Mouse (Mus musculus): ENCODE data around the gene Cyp2t4. TPM values are rescaled to one million over a fixed set of nuclear protein-coding genes. Genes with fewer than 3 reads are reported as not detected.

Gene Cyp2t4
- not detected in 2 replicates for total RNA-seq (2014; rRNA removed)
- not detected in 2 replicates for polyA plus RNA-seq (2012; rRNA removed)

DNA sequence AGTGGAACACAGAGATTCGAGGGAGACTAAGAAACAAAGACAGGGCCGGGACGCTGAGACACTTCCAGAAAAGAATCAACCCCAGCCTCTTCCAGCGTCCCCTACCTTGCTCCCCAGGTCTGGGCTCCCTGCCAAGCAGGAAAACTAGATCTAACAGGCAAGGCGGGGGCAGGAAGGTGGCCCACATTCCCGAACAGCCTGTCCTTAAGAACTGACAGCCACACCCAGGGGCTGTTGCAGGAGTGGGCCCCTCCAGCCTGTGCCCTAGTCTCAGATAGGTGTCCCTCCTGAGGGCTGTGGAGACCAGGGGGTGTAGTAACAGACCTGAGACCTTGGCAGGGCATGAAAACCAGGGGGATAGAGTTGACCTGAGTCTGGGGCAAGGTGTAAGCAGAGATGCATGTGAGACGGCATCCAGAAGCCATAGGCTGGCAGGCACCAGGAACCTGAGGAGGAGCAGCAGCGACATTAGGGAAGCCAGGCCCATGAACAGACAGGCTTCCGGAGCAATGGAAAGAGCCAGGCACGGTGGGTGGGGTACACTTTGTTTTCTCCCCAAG, at the start of gene Cyp2t4:
Cyp2t4 (plus strand) TSS at position 510 of the 560 bp plus-strand sequence.
- H3K4me3 ChIP-seq (ENCODE audit: insufficient read depth, low read depth, low read length): no peak within 1 kb of the TSS
- no peaks in the 10 kb centered on the region for H3K4me1 ChIP-seq (ENCODE audit: control insufficient read depth, insufficient read depth, low read length)
- DNase-seq (ENCODE audit: extremely low read depth, low read depth, low spot score): no peak
- WGBS: 69% methylated on average over 10 of the region's 10 CpGs
- H3K79me2 ChIP-seq (ENCODE audit: control insufficient read depth, insufficient read depth, low read length): no peaks in the 10 kb centered on the region
- no peaks in the 10 kb centered on the region for H3K27me3 ChIP-seq (ENCODE audit: control insufficient read depth, insufficient read depth, low read length)
- no peak within 1 kb of the TSS for H3K27ac ChIP-seq (replicated peaks; ENCODE audit: insufficient read depth, low read depth, low read length)
- H3K36me3 ChIP-seq (ENCODE audit: control insufficient read depth, insufficient read depth, low read length): peaks cover 3% of the 10 kb centered on the region; the same call in 1 of the 2 replicates
- no peak within 1 kb of the TSS for H3K9ac ChIP-seq (ENCODE audit: low read depth, low read length)
- TF ChIP-seq POLR2A (IDR thresholded peaks at IDR 0.05; ENCODE audit: extremely low read depth, insufficient read depth, low read length) (no peak), CTCF (IDR thresholded peaks at IDR 0.05; ENCODE audit: low read depth, low read length) (no peak)

GRCm38 (mm10) chr7:27104882-27105281, 48.6 kb upstream of the Cyp2t4 start:
- H3K36me3 ChIP-seq (ENCODE audit: control insufficient read depth, insufficient read depth, low read length): no peaks in the 10 kb centered on the region
- no peak overlapping the region for H3K27ac ChIP-seq (replicated peaks; ENCODE audit: insufficient read depth, low read depth, low read length)
- TF ChIP-seq POLR2A (IDR thresholded peaks at IDR 0.05; ENCODE audit: extremely low read depth, insufficient read depth, low read length) (no peak), CTCF (IDR thresholded peaks at IDR 0.05; ENCODE audit: low read depth, low read length) (no peak)
- no peaks in the 10 kb centered on the region for H3K4me1 ChIP-seq (ENCODE audit: control insufficient read depth, insufficient read depth, low read length)
- no peak overlapping the region for H3K9ac ChIP-seq (ENCODE audit: low read depth, low read length)
- no peaks in the 10 kb centered on the region for H3K27me3 ChIP-seq (ENCODE audit: control insufficient read depth, insufficient read depth, low read length)
- DNase-seq (ENCODE audit: extremely low read depth, low read depth, low spot score): no peak
- WGBS: 82% methylated on average over 5 of the region's 5 CpGs
- no peak overlapping the region for H3K4me3 ChIP-seq (ENCODE audit: insufficient read depth, low read depth, low read length)
- no peaks in the 10 kb centered on the region for H3K79me2 ChIP-seq (ENCODE audit: control insufficient read depth, insufficient read depth, low read length)

DNA sequence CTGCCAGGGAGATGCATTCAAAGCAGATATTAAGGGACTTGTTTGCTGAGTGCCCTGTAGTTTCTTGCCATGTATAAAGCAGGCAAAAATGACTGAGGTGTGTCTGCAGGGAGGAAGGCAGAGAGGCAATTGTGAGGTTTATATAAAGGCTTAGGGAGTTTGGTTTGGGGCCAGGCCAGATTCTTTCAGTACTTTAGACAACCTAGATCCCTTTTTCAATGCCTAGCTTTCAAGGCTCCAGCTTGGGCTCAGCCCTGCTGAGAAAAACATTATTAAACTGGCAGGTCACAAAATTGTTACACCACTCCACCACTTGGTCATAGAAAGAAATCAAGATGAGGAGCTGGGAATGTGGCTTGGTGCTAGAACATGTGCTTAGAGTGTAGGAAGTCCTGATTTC, 43.2 kb upstream of the Cyp2t4 start:
- DNase-seq (ENCODE audit: extremely low read depth, low read depth, low spot score): no peak
- TF ChIP-seq CTCF (IDR thresholded peaks at IDR 0.05; ENCODE audit: low read depth, low read length): no peak
- TF ChIP-seq POLR2A (IDR thresholded peaks at IDR 0.05; ENCODE audit: extremely low read depth, insufficient read depth, low read length): no peak
- no peaks in the 10 kb centered on the region for H3K79me2 ChIP-seq (ENCODE audit: control insufficient read depth, insufficient read depth, low read length)
- no peak overlapping the region for H3K27ac ChIP-seq (replicated peaks; ENCODE audit: insufficient read depth, low read depth, low read length)
- no peak overlapping the region for H3K9ac ChIP-seq (ENCODE audit: low read depth, low read length)
- H3K4me3 ChIP-seq (ENCODE audit: insufficient read depth, low read depth, low read length): no peak overlapping the region
- no peaks in the 10 kb centered on the region for H3K4me1 ChIP-seq (ENCODE audit: control insufficient read depth, insufficient read depth, low read length)
- no peaks in the 10 kb centered on the region for H3K27me3 ChIP-seq (ENCODE audit: control insufficient read depth, insufficient read depth, low read length)
- no peaks in the 10 kb centered on the region for H3K36me3 ChIP-seq (ENCODE audit: control insufficient read depth, insufficient read depth, low read length)

DNA sequence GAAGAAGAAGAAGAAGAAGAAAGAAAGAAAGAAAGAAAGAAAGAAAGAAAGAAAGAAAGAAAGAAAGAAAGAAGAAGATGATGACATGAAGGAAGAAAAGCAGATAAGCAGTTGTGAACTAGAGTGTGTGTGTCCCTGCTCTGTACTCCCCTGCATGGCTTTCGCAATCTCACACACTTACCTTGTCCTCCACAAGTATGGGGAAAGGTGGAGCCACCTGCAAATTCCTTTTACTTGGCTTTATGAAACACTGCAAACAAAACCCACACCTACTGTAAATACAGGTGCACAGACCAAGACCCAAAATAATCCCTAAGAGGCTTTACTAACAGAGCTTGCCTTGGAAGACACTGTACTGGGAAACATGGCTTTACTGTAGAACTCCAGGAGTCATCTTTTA, 42.5 kb upstream of the Cyp2t4 start:
- Histone ChIP-seq H3K9ac (ENCODE audit: low read depth, low read length) (no peak overlapping the region), H3K36me3 (ENCODE audit: control insufficient read depth, insufficient read depth, low read length) (no peaks in the 10 kb centered on the region), H3K4me1 (ENCODE audit: control insufficient read depth, insufficient read depth, low read length) (peaks cover 2% of the 10 kb centered on the region; the same call in 1 of the 2 replicates), H3K4me3 (ENCODE audit: insufficient read depth, low read depth, low read length) (no peak overlapping the region), H3K79me2 (ENCODE audit: control insufficient read depth, insufficient read depth, low read length) (no peaks in the 10 kb centered on the region), H3K27me3 (ENCODE audit: control insufficient read depth, insufficient read depth, low read length) (no peaks in the 10 kb centered on the region), H3K27ac (replicated peaks; ENCODE audit: insufficient read depth, low read depth, low read length) (no peak overlapping the region)
- TF ChIP-seq CTCF (IDR thresholded peaks at IDR 0.05; ENCODE audit: low read depth, low read length): no peak
- TF ChIP-seq POLR2A (IDR thresholded peaks at IDR 0.05; ENCODE audit: extremely low read depth, insufficient read depth, low read length): no peak
- 89% methylated on average over 1 of the region's 1 CpGs for WGBS
- no peak for DNase-seq (ENCODE audit: extremely low read depth, low read depth, low spot score)

GRCm38 (mm10) chr7:27111987-27112386, 41.5 kb upstream of the Cyp2t4 start:
- Histone ChIP-seq H3K27ac (replicated peaks; ENCODE audit: insufficient read depth, low read depth, low read length) (no peak overlapping the region), H3K36me3 (ENCODE audit: control insufficient read depth, insufficient read depth, low read length) (no peaks in the 10 kb centered on the region), H3K9ac (ENCODE audit: low read depth, low read length) (no peak overlapping the region), H3K79me2 (ENCODE audit: control insufficient read depth, insufficient read depth, low read length) (no peaks in the 10 kb centered on the region), H3K4me3 (ENCODE audit: insufficient read depth, low read depth, low read length) (no peak overlapping the region), H3K27me3 (ENCODE audit: control insufficient read depth, insufficient read depth, low read length) (no peaks in the 10 kb centered on the region), H3K4me1 (ENCODE audit: control insufficient read depth, insufficient read depth, low read length) (peaks cover 4% of the 10 kb centered on the region; the same call in 1 of the 2 replicates)
- WGBS: 80% methylated on average over 3 of the region's 3 CpGs
- no peak for DNase-seq (ENCODE audit: extremely low read depth, low read depth, low spot score)
- TF ChIP-seq CTCF (IDR thresholded peaks at IDR 0.05; ENCODE audit: low read depth, low read length) (no peak), POLR2A (IDR thresholded peaks at IDR 0.05; ENCODE audit: extremely low read depth, insufficient read depth, low read length) (no peak)

GRCm38 (mm10) chr7:27118033-27118511, 35.4 kb upstream of the Cyp2t4 start:
- WGBS: 61% methylated on average over 4 of the region's 4 CpGs
- DNase-seq (ENCODE audit: extremely low read depth, low read depth, low spot score): peak; percentile 87

More at GRCm38 (mm10) chr7:27118033-27118511, 35.4 kb upstream of the Cyp2t4 start:
- H3K79me2 ChIP-seq (ENCODE audit: control insufficient read depth, insufficient read depth, low read length): no peaks in the 10 kb centered on the region
- H3K27me3 ChIP-seq (ENCODE audit: control insufficient read depth, insufficient read depth, low read length): no peaks in the 10 kb centered on the region
- no peaks in the 10 kb centered on the region for H3K36me3 ChIP-seq (ENCODE audit: control insufficient read depth, insufficient read depth, low read length)
- H3K4me3 ChIP-seq (ENCODE audit: insufficient read depth, low read depth, low read length): no peak overlapping the region
- TF ChIP-seq POLR2A (IDR thresholded peaks at IDR 0.05; ENCODE audit: extremely low read depth, insufficient read depth, low read length): no peak
- no peak for TF ChIP-seq CTCF (IDR thresholded peaks at IDR 0.05; ENCODE audit: low read depth, low read length)
- peak overlapping the region; percentile 62 for H3K27ac ChIP-seq (replicated peaks; ENCODE audit: insufficient read depth, low read depth, low read length)
- H3K4me1 ChIP-seq (ENCODE audit: control insufficient read depth, insufficient read depth, low read length): peaks cover 13% of the 10 kb centered on the region
- peak overlapping the region; percentile 0; the same call in 1 of the 2 replicates for H3K9ac ChIP-seq (ENCODE audit: low read depth, low read length)
